Mouse (Mus musculus) olfactory bulb, adult 2 months (tissue): Measurements from ENCODE around the gene Eva1c. TPM values are rescaled to one million over a fixed set of nuclear protein-coding genes. Genes with fewer than 3 reads are reported as not detected.

Experiments
- H3K27ac ChIP-seq: fragments of 200-500 bp; 2 replicates; pipeline ENCODE4 v1.5.1; 2012; ENCODE audit warnings: low read depth, low read length; ENCODE audit not compliant: insufficient read depth
- H3K4me1 ChIP-seq: fragments of 200-500 bp; 2 replicates; pipeline ENCODE4 v1.6.1; 2012; ENCODE audit warnings: low read length; ENCODE audit not compliant: control insufficient read depth, insufficient read depth
- H3K4me3 ChIP-seq: fragments of 200-500 bp; 2 replicates; pipeline ENCODE4 v1.5.1; 2012; ENCODE audit warnings: mild to moderate bottlenecking, low read depth, low read length, moderate library complexity; ENCODE audit not compliant: insufficient read depth
- CTCF ChIP-seq: fragments of 200-500 bp; IDR thresholded peaks from 2 replicates; pipeline ENCODE4 v1.5.1; 2012; ENCODE audit warnings: low read depth, mild to moderate bottlenecking, low read length, moderate library complexity; ENCODE audit not compliant: insufficient read depth
- POLR2A ChIP-seq: fragments of 200-500 bp; IDR thresholded peaks from 2 replicates; pipeline ENCODE4 v1.6.1; 2012; ENCODE audit warnings: mild to moderate bottlenecking, low read depth, low read length, moderate library complexity; ENCODE audit not compliant: insufficient read depth
- WGBS: fragments of 180-500 bp; shearing (Covaris S2); methylation state at CpG from one replicate; pipeline ENCODE4 v1.1.7; 2018; 5-methylcytosine and 5-hydroxymethylcytosine counted together
- polyA plus RNA-seq: library from polyadenylated mRNA; stranded (reverse); fragments of >200 nt; gene quantifications from 2 replicates; pipeline ENCODE4 v1.2.4, GENCODE M21; 2012; ENCODE audit warnings: low replicate concordance; ENCODE audit not compliant: missing spikeins, insufficient read depth, insufficient read length

The Eva1c gene
- polyA plus RNA-seq, 1 experiment, result not detected

DNA sequence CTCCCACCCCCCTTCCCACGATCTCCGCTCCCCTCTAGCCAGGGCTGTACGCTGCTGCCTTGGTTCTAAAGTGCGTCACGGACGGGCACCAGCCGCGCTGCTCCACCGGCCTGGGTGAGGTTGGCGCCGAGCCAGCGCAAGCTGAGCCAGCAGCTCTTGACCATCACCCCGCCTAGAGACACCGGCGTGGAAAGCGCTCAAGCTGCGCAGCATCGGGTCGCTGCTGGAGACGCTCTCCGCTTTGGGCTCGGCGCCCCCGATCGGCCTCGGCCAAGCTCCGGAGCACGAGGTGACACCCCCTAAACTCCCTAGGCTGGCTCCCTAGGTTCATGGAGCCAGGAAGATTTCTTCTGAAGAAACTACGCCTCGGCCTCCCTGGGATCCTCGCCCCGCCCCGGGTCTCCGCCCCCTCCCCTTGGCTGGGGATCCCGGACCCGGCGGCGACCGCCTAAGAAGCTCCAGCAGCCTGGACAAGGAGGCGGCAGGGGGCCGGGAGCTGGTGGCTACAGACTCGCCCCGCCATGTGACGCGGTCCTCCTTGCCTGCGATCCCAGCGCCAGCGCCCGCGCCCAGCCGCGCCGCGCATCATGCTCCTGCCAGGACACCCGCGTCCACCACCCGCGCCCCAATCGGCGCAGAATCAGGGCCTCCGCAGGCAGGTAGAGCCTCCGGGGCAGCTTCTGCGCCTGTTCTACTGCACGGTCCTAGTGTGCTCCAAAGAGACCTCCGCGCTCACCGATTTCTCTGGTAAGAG is 4.3 kb downstream of the Eva1c start:
- 0 out of 2 replicates have a peak overlapping the region, but pooled peaks have one; percentile 0 for H3K27ac ChIP-seq
- whole genome bisulfite sequencing, result under 1% methylated on average over 67 of the region's 67 CpGs
- peaks cover 18% of the 10 kb centered on the region for H3K4me1 ChIP-seq
- no peak for TF ChIP-seq CTCF
- TF ChIP-seq POLR2A, result no peak
- H3K4me3 ChIP-seq, result peak overlapping the region; percentile 53

DNA sequence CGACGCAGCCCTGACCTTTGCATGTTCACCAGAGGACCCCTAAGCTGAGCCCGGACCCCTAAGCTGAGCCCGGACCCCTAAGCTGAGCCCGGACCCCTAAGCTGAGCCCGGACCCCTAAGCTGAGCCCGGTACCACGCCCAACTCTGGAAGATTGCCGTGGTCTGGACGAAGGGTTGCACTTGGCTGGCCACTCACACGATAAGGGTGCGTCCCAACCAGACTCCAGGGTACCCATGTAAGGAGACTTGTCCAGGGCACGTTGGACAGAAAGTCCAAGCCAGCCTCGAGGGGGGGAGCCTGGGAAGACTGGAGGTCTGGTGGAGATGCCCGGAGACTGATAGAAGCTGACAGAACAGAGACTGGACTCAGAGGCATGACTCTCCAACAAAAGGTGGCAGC is 5.2 kb downstream of the Eva1c start:
- Histone ChIP-seq H3K4me1 (peaks cover 18% of the 10 kb centered on the region), H3K4me3 (peak overlapping the region; percentile 53; the same call in 1 of the 2 replicates), H3K27ac (no peak overlapping the region)
- no peak for TF ChIP-seq POLR2A
- WGBS, result 13% methylated on average over 15 of the region's 15 CpGs

DNA sequence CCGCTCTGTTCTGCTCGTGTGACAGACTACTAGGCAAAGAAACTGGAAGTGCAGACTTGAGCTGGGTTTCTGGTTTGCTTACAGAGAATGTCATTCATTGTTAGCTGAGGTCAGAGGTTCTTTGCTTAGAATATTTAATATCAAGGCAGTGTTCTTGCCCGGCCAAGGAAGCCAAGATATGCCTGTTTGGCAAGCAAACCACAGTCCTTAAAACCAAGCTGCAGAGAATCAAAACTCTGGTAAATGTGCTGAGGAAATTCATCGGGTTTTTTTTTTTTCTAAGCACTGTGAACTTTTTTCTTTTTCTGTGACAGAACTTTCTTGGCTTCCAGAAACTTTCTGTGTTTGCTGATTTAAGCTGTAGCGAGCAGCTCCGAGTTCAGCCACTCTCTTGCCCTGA is 6.0 kb downstream of the Eva1c start:
- 44% methylated on average over 6 of the region's 6 CpGs for WGBS
- Histone ChIP-seq H3K4me1 (peaks cover 18% of the 10 kb centered on the region), H3K4me3 (no peak overlapping the region), H3K27ac (no peak overlapping the region)
- TF ChIP-seq CTCF (no peak), POLR2A (no peak)

DNA sequence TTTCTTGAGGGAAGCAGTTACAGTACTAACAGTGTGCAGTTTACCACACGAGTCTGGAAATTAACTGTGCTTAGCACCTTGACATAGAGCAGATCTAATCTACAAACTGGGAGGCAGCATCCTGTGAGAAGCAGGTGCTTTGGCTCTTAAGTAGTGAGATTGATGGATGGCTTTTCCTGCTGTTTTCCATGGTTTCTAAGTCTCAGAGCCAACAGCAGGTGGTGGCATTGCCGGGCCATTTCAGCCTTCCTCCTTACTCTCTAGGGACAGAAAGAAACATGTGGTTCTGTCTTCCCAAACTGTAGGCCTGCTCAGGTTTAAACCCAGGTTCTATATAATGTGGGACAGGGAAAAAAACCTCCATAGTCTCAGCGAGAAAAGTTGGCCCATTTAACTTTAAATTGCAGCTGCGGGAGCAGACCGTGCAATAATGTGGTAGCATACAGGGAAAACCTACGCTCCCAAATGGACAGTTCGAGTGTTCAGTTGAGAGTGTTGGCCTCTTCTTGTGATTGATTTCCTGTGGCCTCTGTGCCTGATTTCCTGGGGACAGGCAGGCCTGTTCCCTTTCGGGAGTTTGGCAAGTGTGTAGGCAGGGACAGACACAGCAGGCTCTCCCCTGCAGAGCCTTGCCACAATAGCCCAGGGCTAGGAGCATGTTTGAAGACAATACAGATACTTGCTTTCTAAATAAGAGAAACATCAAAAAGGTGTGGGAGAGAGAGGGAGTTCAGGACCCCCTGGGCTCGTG is 6.7 kb downstream of the Eva1c start:
- H3K4me3 ChIP-seq, result no peak overlapping the region
- 65% methylated on average over 9 of the region's 9 CpGs for WGBS
- H3K4me1 ChIP-seq, result peaks cover 18% of the 10 kb centered on the region
- no peak overlapping the region for H3K27ac ChIP-seq
- no peak for TF ChIP-seq POLR2A
- no peak for TF ChIP-seq CTCF

DNA sequence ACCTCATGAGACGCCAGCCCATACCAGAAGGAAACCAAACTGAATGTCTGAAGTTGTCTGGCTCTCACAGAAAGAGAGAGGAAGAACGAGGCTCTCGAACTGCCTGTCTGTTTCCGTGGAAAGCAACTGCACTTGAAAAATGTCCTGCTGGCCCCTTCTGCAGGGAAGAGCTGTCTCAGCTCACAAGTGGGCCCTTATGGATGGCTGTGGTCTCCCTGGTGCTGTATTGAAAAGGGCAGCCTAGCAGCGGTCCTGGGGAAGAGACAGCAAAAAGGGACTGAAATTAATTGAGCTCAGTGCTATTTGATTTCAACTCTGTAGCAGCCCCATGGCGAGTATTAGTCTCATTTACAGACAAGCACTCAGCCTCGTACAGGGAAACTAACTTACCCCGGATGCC is 10.9 kb downstream of the Eva1c start:
- Histone ChIP-seq H3K4me3 (no peak overlapping the region), H3K27ac (no peak overlapping the region), H3K4me1 (no peaks in the 10 kb centered on the region)
- TF ChIP-seq CTCF (no peak), POLR2A (no peak)
- 81% methylated on average over 8 of the region's 8 CpGs for WGBS

DNA sequence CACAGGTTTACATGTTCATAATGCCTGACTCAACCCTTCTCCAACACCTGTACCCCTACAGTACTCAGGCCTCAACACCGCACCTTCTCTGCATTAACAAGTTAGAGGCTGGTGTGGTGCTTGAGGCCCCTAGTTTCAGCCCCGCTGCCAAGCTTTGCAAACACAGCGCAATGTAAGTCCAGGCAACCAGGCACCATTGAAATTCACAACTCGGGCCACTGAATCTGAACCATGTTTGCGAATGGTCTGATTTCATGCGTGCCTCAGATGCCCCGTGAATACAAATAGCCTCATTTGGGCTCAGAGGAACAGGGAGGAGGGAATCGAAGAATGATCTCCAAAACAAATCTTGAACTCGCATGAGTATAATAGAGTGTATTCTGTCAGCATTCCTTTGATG is 15.6 kb downstream of the Eva1c start:
- no peak for TF ChIP-seq POLR2A
- no peak for TF ChIP-seq CTCF
- WGBS, result 75% methylated on average over 9 of the region's 9 CpGs
- H3K4me1 ChIP-seq, result peaks cover 13% of the 10 kb centered on the region
- H3K27ac ChIP-seq, result no peak overlapping the region
- H3K4me3 ChIP-seq, result no peak overlapping the region

DNA sequence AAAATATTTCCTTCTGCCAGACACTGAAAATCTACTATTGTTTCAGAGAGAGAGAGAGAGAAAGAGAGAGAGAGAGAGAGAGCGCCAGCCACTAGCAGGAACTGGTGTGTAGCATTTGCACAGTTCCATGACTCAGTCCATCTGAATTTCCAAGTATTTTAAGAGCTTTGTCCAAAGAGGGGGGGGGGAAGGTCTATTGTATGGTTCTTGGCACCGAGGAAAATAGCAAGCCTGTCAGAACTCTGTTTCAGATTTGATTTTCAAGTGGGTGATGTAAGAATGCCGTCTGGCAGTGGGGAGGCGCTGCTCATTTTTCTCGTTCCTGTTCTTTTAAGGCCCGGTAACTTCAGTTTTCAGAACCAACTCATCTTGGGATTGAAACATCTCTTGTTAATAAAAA is 18.5 kb downstream of the Eva1c start:
- 38% methylated on average over 6 of the region's 6 CpGs for WGBS
- Histone ChIP-seq H3K4me1 (peaks cover 15% of the 10 kb centered on the region), H3K4me3 (no peak overlapping the region), H3K27ac (no peak overlapping the region)
- TF ChIP-seq POLR2A (no peak), CTCF (no peak)

DNA sequence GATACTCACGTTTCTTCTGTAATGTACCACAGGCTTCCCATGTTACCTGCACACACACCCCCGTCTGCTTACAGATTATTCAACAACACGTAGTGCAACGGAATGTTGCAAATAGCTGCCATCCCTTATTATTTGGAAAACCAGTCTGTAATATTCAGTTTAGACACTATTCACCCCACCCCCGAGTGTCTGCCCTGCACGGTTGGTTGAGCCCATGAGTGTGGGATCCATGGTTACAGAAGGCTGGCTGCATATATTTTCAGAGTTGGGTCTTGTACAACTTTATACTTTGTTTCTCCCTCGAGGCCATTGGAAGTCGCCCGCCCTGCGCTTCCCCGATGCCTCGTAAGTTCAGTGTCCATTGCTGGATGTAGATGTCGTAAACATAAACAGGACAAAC is 19.1 kb downstream of the Eva1c start:
- WGBS, result 52% methylated on average over 13 of the region's 13 CpGs

DNA sequence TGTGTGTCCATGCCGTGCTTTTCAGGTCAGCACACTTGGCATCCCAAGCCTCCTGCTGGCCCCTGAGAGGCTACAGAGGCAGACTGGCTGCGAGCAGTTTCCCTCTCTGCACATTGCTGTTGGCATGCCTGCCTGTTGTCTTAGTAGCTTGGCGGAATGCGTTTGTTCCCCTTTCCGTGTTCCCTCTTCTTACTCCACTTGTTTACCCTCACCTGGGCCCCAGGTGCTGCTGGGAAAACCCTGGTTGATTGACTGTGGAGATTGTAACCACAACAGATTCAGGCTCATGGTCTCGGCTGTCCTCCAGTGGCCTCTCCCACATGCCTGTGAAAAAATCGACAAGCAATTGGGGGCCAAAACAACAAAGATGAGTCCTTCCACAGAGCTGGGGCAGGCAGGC is 22.2 kb downstream of the Eva1c start:
- H3K27ac ChIP-seq, result no peak overlapping the region
- TF ChIP-seq CTCF (no peak), POLR2A (no peak)
- 73% methylated on average over 7 of the region's 7 CpGs for WGBS

More for the DNA sequence above, 19.1 kb downstream of the Eva1c start:
- no peak for TF ChIP-seq CTCF
- TF ChIP-seq POLR2A, result no peak
- H3K27ac ChIP-seq, result no peak overlapping the region
- H3K4me1 ChIP-seq, result peaks cover 15% of the 10 kb centered on the region
- H3K4me3 ChIP-seq, result no peak overlapping the region

DNA sequence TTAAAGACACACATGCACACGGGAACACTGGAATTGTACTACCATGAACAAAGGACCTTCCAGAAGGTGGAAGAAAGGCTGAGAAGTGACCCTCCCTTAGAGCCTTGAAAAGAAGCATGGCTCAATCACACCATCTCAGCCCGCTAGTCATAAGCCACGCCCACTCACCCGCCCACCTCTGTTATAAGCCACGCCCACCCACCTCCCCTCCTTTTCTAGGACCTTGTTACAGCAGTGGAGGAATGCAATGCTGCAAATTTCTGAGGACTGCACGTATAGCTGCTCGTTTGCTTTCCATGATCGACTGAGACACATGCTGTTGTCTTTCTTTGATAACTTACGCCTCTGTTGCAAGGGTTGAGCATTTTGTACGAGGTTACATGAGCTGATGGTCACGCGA is 22.7 kb downstream of the Eva1c start:
- no peak for TF ChIP-seq POLR2A
- TF ChIP-seq CTCF, result no peak
- WGBS, result 67% methylated on average over 12 of the region's 12 CpGs
- no peak overlapping the region for H3K4me3 ChIP-seq
- H3K4me1 ChIP-seq, result peaks cover 15% of the 10 kb centered on the region
- no peak overlapping the region for H3K27ac ChIP-seq

More for the DNA sequence above, 22.2 kb downstream of the Eva1c start:
- no peak overlapping the region for H3K4me3 ChIP-seq
- peaks cover 15% of the 10 kb centered on the region for H3K4me1 ChIP-seq
